Mouse (Mus musculus) liver, embryonic 14.5 days (tissue): Measurements from ENCODE around the gene Purb.

Experiments used
- CTCF ChIP-seq: IDR thresholded peaks from 2 replicates; pipeline ENCODE4 v1.5.1; 2016; ENCODE audit warnings: antibody characterized with exemption, low read depth, control low read depth
- EP300 ChIP-seq: IDR thresholded peaks from 2 replicates; pipeline ENCODE4 v1.6.1; 2016; ENCODE audit warnings: antibody characterized with exemption, low read depth

DNA sequence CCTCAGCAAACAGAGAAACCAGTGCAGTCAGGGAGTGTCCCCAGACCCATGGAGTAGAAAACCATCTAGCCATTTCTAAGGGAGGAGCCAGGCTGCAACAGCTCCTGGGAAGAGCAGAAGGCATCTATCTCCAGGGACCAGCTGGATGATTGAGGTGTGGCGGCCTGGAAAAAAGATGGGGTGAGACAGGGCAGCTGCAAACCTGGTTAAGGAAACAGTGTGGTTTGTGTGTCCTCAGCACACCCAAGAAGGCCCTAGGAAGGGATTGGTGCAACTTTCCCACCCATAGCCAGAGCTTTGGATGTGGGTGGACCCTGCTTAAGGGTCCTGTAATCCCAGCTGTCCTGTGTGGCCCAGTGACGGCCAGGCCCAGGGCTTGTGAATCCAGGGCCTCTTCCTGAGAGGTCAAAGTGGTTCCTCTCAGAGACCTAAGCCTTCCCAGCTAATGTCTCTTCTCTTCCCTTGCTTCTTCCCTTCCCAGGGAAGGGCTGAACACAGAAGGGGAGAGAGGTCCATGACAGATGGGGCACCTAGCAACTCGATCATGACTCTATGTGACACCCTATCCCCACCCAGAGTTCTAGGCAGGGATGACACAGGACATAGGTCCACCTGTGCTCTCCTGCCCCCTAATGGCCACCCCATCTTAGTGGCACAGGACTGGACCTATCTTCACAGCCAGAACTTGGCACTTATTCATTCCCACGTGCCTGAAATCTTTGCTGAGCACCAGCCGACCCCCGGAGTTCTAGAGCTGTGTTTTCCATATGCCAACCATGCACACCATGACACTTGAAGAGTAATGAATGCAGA, 14.2 kb upstream of the Purb start:
- TF ChIP-seq CTCF (peak; percentile 91), EP300 (no peak)
